Mouse (Mus musculus) kidney, adult 2 months (tissue): ENCODE data around the gene Ncoa1. TPM values are rescaled to one million over a fixed set of nuclear protein-coding genes. Genes with fewer than 3 reads are reported as not detected.
A peak's percentile ranks its signal among the peaks of the same experiment; 100 is the strongest.

Experiments
- DNase-seq: peaks from one replicate; pipeline ENCODE4 v3.0.0; 2021
- H3K27ac ChIP-seq: fragments of 200-500 bp; 2 replicates; pipeline ENCODE4 v1.5.1; 2012; ENCODE audit warnings: low read depth, low read length, control low read depth, inconsistent platforms; ENCODE audit not compliant: insufficient read depth
- H3K27me3 ChIP-seq: fragments of 200-500 bp; replicated peaks from 2 replicates; pipeline ENCODE4 v1.6.1; 2012; ENCODE audit warnings: mild to moderate bottlenecking, moderate library complexity, low read length, inconsistent platforms; ENCODE audit not compliant: control insufficient read depth, insufficient read depth
- H3K36me3 ChIP-seq: fragments of 200-500 bp; 2 replicates; pipeline ENCODE4 v1.6.1; 2012; ENCODE audit warnings: mild to moderate bottlenecking, moderate library complexity, low read length, inconsistent platforms; ENCODE audit not compliant: control insufficient read depth, insufficient read depth
- H3K4me1 ChIP-seq: fragments of 200-500 bp; 2 replicates; pipeline ENCODE4 v1.6.1; 2011; ENCODE audit warnings: low read length; ENCODE audit not compliant: control insufficient read depth, insufficient read depth
- H3K4me3 ChIP-seq: fragments of 200-500 bp; 2 replicates; pipeline ENCODE4 v1.5.1; 2011; ENCODE audit warnings: mild to moderate bottlenecking, low read depth, low read length, control low read depth; ENCODE audit not compliant: insufficient read depth
- CTCF ChIP-seq: fragments of 200-500 bp; conservative IDR thresholded peaks from 2 replicates; pipeline ENCODE4 v1.5.1; 2011; ENCODE audit warnings: low read depth, mild to moderate bottlenecking, control low read depth, low read length, moderate library complexity, mixed read lengths; ENCODE audit not compliant: insufficient read depth, insufficient read length
- POLR2A ChIP-seq: fragments of 200-500 bp; IDR thresholded peaks from one replicate; pipeline ENCODE4 v1.6.1; 2011; ENCODE audit warnings: low read depth, low read length, control low read depth
- WGBS: fragments of 180-500 bp; shearing (Covaris S2); methylation state at CpG from one replicate; pipeline ENCODE4 v1.1.7; 2018; 5-methylcytosine and 5-hydroxymethylcytosine counted together
- polyA plus RNA-seq: library from polyadenylated mRNA; depleted of rRNA; stranded (reverse); fragments of >200 nt; gene quantifications from 2 replicates; pipeline ENCODE4 v1.2.3, GENCODE M21; 2012

Gene Ncoa1
- polyA plus RNA-seq, 1 experiment = 20.1 TPM

DNA sequence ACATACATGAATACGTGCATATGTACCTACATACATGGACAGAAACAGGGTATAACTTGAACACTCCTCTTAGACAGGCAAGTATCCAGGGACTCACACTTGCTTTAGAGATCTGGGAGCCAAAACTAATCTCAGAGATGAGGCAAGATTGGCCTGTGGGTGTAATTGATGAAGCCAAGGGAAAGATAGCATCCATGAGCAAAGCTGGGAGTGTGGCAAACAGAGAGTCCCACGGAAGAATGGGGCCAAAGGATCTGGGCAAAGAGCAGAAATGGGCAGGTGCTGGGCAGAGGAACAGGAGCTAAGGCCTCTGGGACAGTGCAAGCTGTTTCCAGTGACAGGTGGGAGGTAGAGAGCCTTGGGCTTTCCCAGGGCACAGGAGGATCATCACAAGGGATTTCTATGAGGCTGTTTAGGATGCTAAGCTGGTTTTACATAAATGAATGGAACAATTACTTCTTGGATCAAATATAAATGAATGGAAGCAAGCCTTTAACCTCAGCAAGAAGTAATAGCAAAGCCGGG lies 22.7 kb upstream of the Ncoa1 start:
- Histone ChIP-seq H3K4me3 (no peak overlapping the region), H3K27me3 (no peaks in the 10 kb centered on the region), H3K4me1 (no peaks in the 10 kb centered on the region), H3K36me3 (no peaks in the 10 kb centered on the region), H3K27ac (no peak overlapping the region)
- 81% methylated on average over 3 of the region's 3 CpGs for WGBS
- no peak for TF ChIP-seq POLR2A
- TF ChIP-seq CTCF = no peak
- no peak for DNase-seq

DNA sequence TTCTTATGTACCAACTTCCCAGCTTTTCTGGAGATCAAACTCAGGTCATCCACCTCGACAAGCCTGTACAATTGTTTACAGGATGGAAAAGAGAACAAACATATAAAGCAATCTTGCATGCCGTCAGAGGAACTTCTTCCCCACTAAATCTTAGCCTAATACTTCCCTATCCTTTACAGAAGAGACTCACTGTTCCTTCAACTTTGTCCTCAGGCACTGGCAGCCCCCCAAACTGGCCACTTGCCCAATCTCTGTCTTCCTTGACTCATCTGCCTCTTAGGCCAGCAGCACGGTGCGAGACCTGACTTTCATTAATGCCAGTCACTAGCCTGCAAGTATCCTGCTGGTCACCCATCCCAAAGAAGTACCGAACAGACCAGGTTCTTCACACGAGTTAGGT lies 11.4 kb upstream of the Ncoa1 start:
- H3K27me3 ChIP-seq = no peaks in the 10 kb centered on the region
- DNase-seq = peak; percentile 91
- no peaks in the 10 kb centered on the region for H3K4me1 ChIP-seq
- 48% methylated on average over 6 of the region's 6 CpGs for WGBS
- H3K36me3 ChIP-seq = no peaks in the 10 kb centered on the region
- TF ChIP-seq CTCF (no peak), POLR2A (no peak)
- H3K27ac ChIP-seq = no peak overlapping the region
- no peak overlapping the region for H3K4me3 ChIP-seq

DNA sequence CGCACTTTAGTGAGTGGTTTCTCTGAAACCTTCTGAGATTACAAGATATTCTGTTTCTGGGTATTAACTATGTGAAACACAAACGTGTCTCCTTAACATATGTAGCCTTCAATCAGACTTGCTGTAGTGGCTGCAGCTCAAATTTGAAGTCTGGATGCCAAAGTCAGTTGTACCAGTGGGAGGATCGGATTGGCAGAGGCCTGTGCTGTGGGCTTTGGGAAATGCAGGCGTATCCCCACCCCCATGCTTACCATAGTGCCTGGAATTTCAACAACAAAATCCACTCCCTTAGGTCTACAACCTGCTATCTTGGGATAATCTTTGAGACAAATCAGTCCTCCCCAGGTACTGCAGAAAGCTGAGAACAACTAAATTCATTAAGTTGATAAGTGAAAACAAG lies 6.4 kb upstream of the Ncoa1 start:
- H3K36me3 ChIP-seq = no peaks in the 10 kb centered on the region
- no peak overlapping the region for H3K27ac ChIP-seq
- H3K4me1 ChIP-seq = no peaks in the 10 kb centered on the region
- 81% methylated on average over 4 of the region's 4 CpGs for WGBS
- no peak for DNase-seq
- TF ChIP-seq CTCF (no peak), POLR2A (no peak)
- no peaks in the 10 kb centered on the region for H3K27me3 ChIP-seq
- H3K4me3 ChIP-seq = no peak overlapping the region

GRCm38 (mm10) chr12:4481687-4482086 lies 4.7 kb upstream of the Ncoa1 start:
- DNase-seq = no peak
- no peaks in the 10 kb centered on the region for H3K36me3 ChIP-seq
- H3K27me3 ChIP-seq = no peaks in the 10 kb centered on the region
- H3K4me1 ChIP-seq = no peaks in the 10 kb centered on the region
- H3K4me3 ChIP-seq = no peak overlapping the region
- WGBS = 80% methylated on average over 5 of the region's 5 CpGs
- no peak for TF ChIP-seq CTCF
- TF ChIP-seq POLR2A = no peak
- H3K27ac ChIP-seq = no peak overlapping the region

- H3K27ac ChIP-seq = no peak overlapping the region
- H3K4me1 ChIP-seq = peaks cover 5% of the 10 kb centered on the region; the same call in 1 of the 2 replicates
- no peak overlapping the region for H3K4me3 ChIP-seq
- H3K27me3 ChIP-seq = no peaks in the 10 kb centered on the region
- H3K36me3 ChIP-seq = no peaks in the 10 kb centered on the region
- DNase-seq = no peak
- TF ChIP-seq CTCF (no peak), POLR2A (no peak)
- 85% methylated on average over 4 of the region's 4 CpGs for WGBS
Measured at GRCm38 (mm10) chr12:4480250-4480649, 3.3 kb upstream of the Ncoa1 start.

GRCm38 (mm10) chr12:4479171-4479881 lies 2.3 kb upstream of the Ncoa1 start:
- no peak overlapping the region for H3K4me3 ChIP-seq
- H3K4me1 ChIP-seq = peaks cover 6% of the 10 kb centered on the region; the same call in 1 of the 2 replicates
- no peak for DNase-seq
- WGBS = 92% methylated on average over 3 of the region's 3 CpGs
- no peaks in the 10 kb centered on the region for H3K36me3 ChIP-seq
- no peak for TF ChIP-seq POLR2A
- no peak for TF ChIP-seq CTCF
- no peak overlapping the region for H3K27ac ChIP-seq
- no peaks in the 10 kb centered on the region for H3K27me3 ChIP-seq

GRCm38 (mm10) chr12:4477941-4478795 lies 1.2 kb upstream of the Ncoa1 start:
- Histone ChIP-seq H3K27ac (no peak overlapping the region), H3K36me3 (no peaks in the 10 kb centered on the region), H3K4me1 (peaks cover 6% of the 10 kb centered on the region; the same call in 1 of the 2 replicates), H3K27me3 (no peaks in the 10 kb centered on the region), H3K4me3 (no peak overlapping the region)
- TF ChIP-seq CTCF = no peak
- TF ChIP-seq POLR2A = no peak
- no peak for DNase-seq
- 91% methylated on average over 6 of the region's 6 CpGs for WGBS
